In genomic region chr6:142788042-142788987, GRCm38 (mm10) we compare ENCODE assay signal across 9 mouse cellular contexts. TPM values are rescaled to one million over a fixed set of nuclear protein-coding genes. Genes with fewer than 3 reads are reported as not detected.
DNase-seq lines count a peak whose midpoint lies in the region; ATAC-seq lines count a peak whose summit lies in the region.
"Had no signal": no experiment of that assay in that cellular context is flagged by ENCODE, and none has a peak within 500 bp of the region (broad histone marks: within the 10 kb centered on the region; RNA-seq: fewer than 3 reads in every experiment).

No protein-coding gene starts in this region.

- H3K27ac ChIP-seq in liver, embryonic 12.5 days, result no peak overlapping the region
- no peak overlapping the region for H3K27ac ChIP-seq in forebrain, embryonic 16.5 days (ENCODE audit: low read length)
- H3K27ac ChIP-seq in neural tube, embryonic 15.5 days (replicated peaks), result no peak overlapping the region
- H3K27ac ChIP-seq: embryonic facial prominence, embryonic 13.5 days had no signal

- H3K9ac ChIP-seq in liver, embryonic 12.5 days, result no peak overlapping the region
- no peak overlapping the region for H3K9ac ChIP-seq in forebrain, embryonic 16.5 days (replicated peaks; ENCODE audit: low read depth, low read length)
- H3K9ac ChIP-seq in neural tube, embryonic 15.5 days (replicated peaks), result no peak overlapping the region
- H3K9ac ChIP-seq: embryonic facial prominence, embryonic 13.5 days had no signal

- no peak overlapping the region for H3K4me2 ChIP-seq in liver, embryonic 12.5 days
- no peak overlapping the region for H3K4me2 ChIP-seq in forebrain, embryonic 16.5 days (ENCODE audit: low read length)
- H3K4me2 ChIP-seq in neural tube, embryonic 15.5 days, result peak overlapping the region; percentile 17; the same call in 1 of the 2 replicates
- H3K4me2 ChIP-seq: embryonic facial prominence, embryonic 13.5 days had no signal

- 60% methylated on average over 18 of the region's 18 CpGs for WGBS in liver, embryonic 12.5 days (ENCODE audit: insufficient replicate concordance)
- WGBS in forebrain, embryonic 16.5 days, result 40% methylated on average over 18 of the region's 18 CpGs
- WGBS in neural tube, embryonic 15.5 days, result 50% methylated on average over 18 of the region's 18 CpGs

- H3K9me3 ChIP-seq in liver, embryonic 12.5 days (replicated peaks), result no peaks in the 10 kb centered on the region
- no peaks in the 10 kb centered on the region for H3K9me3 ChIP-seq in forebrain, embryonic 16.5 days (ENCODE audit: control insufficient read depth, low read length)
- H3K9me3 ChIP-seq in neural tube, embryonic 15.5 days (replicated peaks), result no peaks in the 10 kb centered on the region
- H3K9me3 ChIP-seq: embryonic facial prominence, embryonic 13.5 days had no signal

- no peaks in the 10 kb centered on the region for H3K27me3 ChIP-seq in liver, embryonic 12.5 days (replicated peaks)
- no peaks in the 10 kb centered on the region for H3K27me3 ChIP-seq in forebrain, embryonic 16.5 days (replicated peaks; ENCODE audit: control insufficient read depth, insufficient read depth, low read length)
- H3K27me3 ChIP-seq in neural tube, embryonic 15.5 days (replicated peaks), result no peaks in the 10 kb centered on the region
- H3K27me3 ChIP-seq: embryonic facial prominence, embryonic 13.5 days had no signal

- no peaks in the 10 kb centered on the region for H3K4me1 ChIP-seq in liver, embryonic 12.5 days
- peaks cover 11% of the 10 kb centered on the region for H3K4me1 ChIP-seq in forebrain, embryonic 16.5 days (replicated peaks; ENCODE audit: control insufficient read depth, insufficient read depth, low read length)
- peaks cover 19% of the 10 kb centered on the region for H3K4me1 ChIP-seq in neural tube, embryonic 15.5 days

- DNase-seq in embryo, embryonic 11 days, result peak; percentile 44
- DNase-seq in embryo, embryonic 9.5 days (ENCODE audit: extremely low spot score), result no peak
- peak; percentile 45 for DNase-seq in liver
- DNase-seq in spleen, adult 18-20 months, result no peak
- no peak for DNase-seq in left cerebral cortex, adult 9 months (ENCODE audit: low spot score in 2 of 2)

- H3K36me3 ChIP-seq in liver, embryonic 12.5 days, result no peaks in the 10 kb centered on the region
- H3K36me3 ChIP-seq in forebrain, embryonic 16.5 days (ENCODE audit: control insufficient read depth, insufficient read depth), result no peaks in the 10 kb centered on the region
- H3K36me3 ChIP-seq in neural tube, embryonic 15.5 days, result no peaks in the 10 kb centered on the region
- H3K36me3 ChIP-seq: embryonic facial prominence, embryonic 13.5 days had no signal

- no peak overlapping the region for H3K4me3 ChIP-seq in liver, embryonic 12.5 days
- no peak overlapping the region for H3K4me3 ChIP-seq in forebrain, embryonic 16.5 days (replicated peaks; ENCODE audit: low read length)
- H3K4me3 ChIP-seq in neural tube, embryonic 15.5 days (replicated peaks), result no peak overlapping the region
- H3K4me3 ChIP-seq: embryonic facial prominence, embryonic 13.5 days had no signal

- no peak for ATAC-seq in liver, embryonic 12.5 days
- ATAC-seq in forebrain, embryonic 16.5 days, result peak; percentile 83
- ATAC-seq in neural tube, embryonic 15.5 days (ENCODE audit: low FRiP score), result peak; percentile 33; the same call in 1 of the 2 replicates

RNA-seq across cellular contexts. Expression of gene Sult6b2, which starts 16.0 kb away (rescaled TPM):
- polyA plus RNA-seq in liver, embryonic 12.5 days (2016; fragmentation: Nextera tagmentation; extraction: Ambion mirVana), result 0.06 TPM in 1 of 2 replicates, not detected in the other
- polyA plus RNA-seq in forebrain, embryonic 16.5 days (2015; fragmentation: Nextera tagmentation; extraction: Ambion mirVana), result 0.11 and 0.28 TPM in 2 replicates
- polyA plus RNA-seq in neural tube, embryonic 15.5 days (2015; fragmentation: Nextera tagmentation; extraction: Ambion mirVana), result 0.08 and 0.12 TPM in 2 replicates
- polyA plus RNA-seq: embryonic facial prominence, embryonic 13.5 days had no signal

RNA-seq across cellular contexts. Expression of gene Cmas, which starts 31.8 kb away (rescaled TPM):
- 157 and 159 TPM in 2 replicates for polyA plus RNA-seq in liver, embryonic 12.5 days (2016; fragmentation: Nextera tagmentation; extraction: Ambion mirVana)
- 139 and 150 TPM in 2 replicates for polyA plus RNA-seq in forebrain, embryonic 16.5 days (2015; fragmentation: Nextera tagmentation; extraction: Ambion mirVana)
- polyA plus RNA-seq in neural tube, embryonic 15.5 days (2015; fragmentation: Nextera tagmentation; extraction: Ambion mirVana), result 164 and 177 TPM in 2 replicates

Comparison
In these comparisons a context has a peak if more than half of its experiments do, and no peak if none do; other contexts are left out.
1. DNase-seq: peak in embryo, embryonic 11 days (single experiment) and liver (single experiment); none in embryo, embryonic 9.5 days (single experiment), spleen, adult 18-20 months (0 of 2) and left cerebral cortex, adult 9 months (0 of 2).